Mouse (Mus musculus) neutrophil, adult 83 days (primary cell): ENCODE measurements around the gene Rnf220. TPM values are rescaled to one million over a fixed set of nuclear protein-coding genes. Genes with fewer than 3 reads are reported as not detected.

Source experiments
- total RNA-seq, 2 experiments: library from RNA; stranded (reverse); gene quantifications; one replicate each; pipeline ENCODE4 v1.2.4; 2023

Rnf220 gene
- total RNA-seq, result 10 to 100 TPM; 55.5 to 56.9 TPM

GRCm38 (mm10) chr4:117496482-117497165 lies at the start of gene Rnf220:
Gene Rnf220, minus strand, starts transcription at chr4:117497052.

GRCm38 (mm10) chr4:117251801-117252316 lies 245.0 kb downstream of the Rnf220 start, which contains the start of the genes Tmem53 and Armh1:
Gene Tmem53, plus strand, starts transcription at chr4:117251951.
Gene Armh1, minus strand, starts transcription at chr4:117252125.

Other genes starting within 250 kb of the Rnf220 start
- 1 to 10 TPM; 1.8 to 2.1 TPM for gene Tmem53, start 245.1 kb downstream of the Rnf220 start, total RNA-seq
- gene Armh1, start 244.9 kb downstream of the Rnf220 start, total RNA-seq, result not detected
- gene Eri3, start 53.3 kb upstream of the Rnf220 start, total RNA-seq, result 10 to 100 TPM; 21.3 to 24.2 TPM
- 10 to 100 TPM; 16.8 to 17.0 TPM for gene Dmap1, start 185.2 kb upstream of the Rnf220 start, total RNA-seq
- not detected for gene Gm12845, start 227.4 kb upstream of the Rnf220 start, total RNA-seq